Mouse (Mus musculus) layer of hippocampus, adult 11-12 months (tissue): ENCODE results near the gene Ndufaf4.
A peak's percentile ranks its signal among the peaks of the same experiment; 100 is the strongest.
"Not testable (repeated sequence)": the region's sequence is repeated elsewhere in the genome, so short reads cannot be mapped to it uniquely, and the experiment has no call there.

Experiments
- DNase-seq: peaks from one replicate; pipeline ENCODE4 v3.0.0; 2022; ENCODE audit warnings: low spot score

Ndufaf4 gene

GRCm38 (mm10) chr4:24897851-24898515, at the start of gene Ndufaf4:
Ndufaf4 (plus strand) TSS chr4:24898083.
- peak; percentile 97 for DNase-seq

DNA sequence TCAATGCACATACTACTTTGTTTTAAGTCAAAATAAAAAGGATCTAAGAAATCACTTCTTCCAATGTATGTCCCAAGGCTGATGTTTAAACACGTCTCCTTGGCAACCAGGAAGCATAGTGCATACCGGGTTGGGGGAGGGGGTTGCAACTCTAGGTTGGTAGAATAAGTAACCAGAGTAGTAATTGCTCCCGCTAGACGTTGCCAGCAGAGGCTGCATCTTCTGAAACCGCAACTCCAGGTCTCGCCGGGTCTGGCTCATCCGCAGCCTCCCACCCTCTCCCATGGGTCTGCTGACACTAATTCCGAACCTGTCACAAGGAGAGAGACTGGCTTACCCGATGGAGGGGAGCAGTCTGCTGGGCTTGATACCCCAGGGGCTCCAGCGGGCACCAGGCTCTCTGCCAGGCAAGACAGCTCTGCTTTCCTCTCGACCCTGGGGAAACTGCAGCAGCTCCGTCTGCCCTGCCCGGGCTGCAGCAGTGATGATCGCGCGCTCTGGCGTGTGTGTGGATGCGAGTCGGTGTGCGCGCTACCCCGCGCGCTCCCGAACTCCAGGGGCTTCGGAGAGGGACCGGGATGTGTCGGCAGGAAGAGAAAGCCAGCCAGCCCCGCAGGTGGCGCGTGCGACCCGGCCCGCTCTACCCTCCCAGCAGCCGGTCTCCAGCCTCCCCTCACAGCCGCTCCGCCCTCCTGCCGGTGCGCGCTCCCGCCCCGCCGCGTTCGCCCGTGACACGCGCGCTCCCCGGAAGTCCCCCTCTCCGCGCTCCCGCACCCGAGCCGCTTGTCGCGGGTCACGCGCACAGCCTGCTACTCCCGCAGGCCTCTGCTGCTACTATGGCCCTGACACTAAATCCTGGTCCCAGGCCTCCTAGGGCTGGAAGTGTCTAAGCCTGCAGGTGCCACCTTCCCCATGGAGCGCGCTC, 47.2 kb upstream of the Ndufaf4 start, which contains the start of gene Klhl32:
TSS of gene Klhl32 (minus strand) at position 724 of the 925 bp plus-strand sequence.
- peak; percentile 78 for DNase-seq

- no peak for DNase-seq
Observed at GRCm38 (mm10) chr4:24865691-24866090, 32.2 kb upstream of the Ndufaf4 start.

- no peak for DNase-seq
Observed at GRCm38 (mm10) chr4:24869230-24869629, 28.7 kb upstream of the Ndufaf4 start.

- not testable (repeated sequence) for DNase-seq
Observed at GRCm38 (mm10) chr4:24889386-24889785, 8.5 kb upstream of the Ndufaf4 start.

DNA sequence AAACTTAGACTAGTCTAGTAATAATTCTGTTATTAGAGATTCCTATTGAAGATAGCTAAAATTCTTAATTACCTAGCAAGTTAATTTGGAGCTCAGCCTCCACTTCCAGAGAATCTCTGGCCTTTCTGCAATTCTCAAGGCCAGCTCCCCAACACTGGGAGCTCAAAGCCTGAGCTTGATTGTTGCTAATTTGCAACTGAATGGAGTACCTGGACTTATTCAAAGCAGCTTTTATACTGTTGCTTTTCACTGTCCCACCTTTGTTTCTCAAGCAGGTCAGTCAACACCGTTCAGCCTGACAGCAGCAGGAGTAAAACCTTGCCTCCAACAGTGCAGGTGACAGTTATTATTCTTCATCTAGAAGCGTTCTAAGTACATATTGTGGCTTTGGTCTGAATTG, 5.6 kb upstream of the Ndufaf4 start:
- not testable (repeated sequence) for DNase-seq

DNA sequence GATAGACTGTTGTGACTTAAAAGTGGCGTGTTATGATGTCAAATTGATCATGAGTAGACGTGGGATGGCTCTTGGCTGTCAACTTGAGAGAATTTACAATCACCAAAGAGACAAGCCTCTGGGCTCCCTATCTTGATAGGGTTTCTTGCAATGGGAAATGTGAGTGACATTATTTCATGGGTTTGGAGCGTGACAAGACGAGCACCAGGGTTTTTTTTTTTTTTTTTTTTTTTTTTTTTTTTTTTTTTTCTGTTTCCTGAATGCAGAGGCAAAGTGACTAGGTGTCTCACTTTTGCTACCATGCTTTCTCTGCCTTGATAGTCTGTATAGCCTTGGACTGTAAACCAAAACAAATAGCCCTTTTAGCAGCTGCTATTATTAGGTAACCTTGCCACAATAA, 3.3 kb upstream of the Ndufaf4 start:
- DNase-seq, result no peak

DNA sequence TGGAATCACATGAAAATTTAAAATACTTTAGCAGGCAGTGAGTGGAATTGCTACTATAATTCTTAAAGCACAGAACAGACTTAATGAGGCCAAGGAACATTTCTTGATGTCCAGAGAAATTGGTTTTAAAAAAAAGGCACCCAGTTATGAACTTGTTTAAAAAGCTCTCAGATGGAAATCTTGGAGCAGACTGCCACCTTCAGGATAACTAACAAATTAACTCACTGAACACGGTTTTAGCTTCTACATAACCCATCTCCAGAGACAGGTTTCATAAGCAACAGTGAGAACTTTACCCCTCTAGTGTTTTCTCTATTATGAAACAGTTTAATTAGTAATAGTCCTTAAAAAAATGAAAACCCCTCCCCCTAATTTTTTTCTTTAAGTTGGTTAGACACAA, 1.1 kb upstream of the Ndufaf4 start:
- peak; percentile 34 for DNase-seq

DNA sequence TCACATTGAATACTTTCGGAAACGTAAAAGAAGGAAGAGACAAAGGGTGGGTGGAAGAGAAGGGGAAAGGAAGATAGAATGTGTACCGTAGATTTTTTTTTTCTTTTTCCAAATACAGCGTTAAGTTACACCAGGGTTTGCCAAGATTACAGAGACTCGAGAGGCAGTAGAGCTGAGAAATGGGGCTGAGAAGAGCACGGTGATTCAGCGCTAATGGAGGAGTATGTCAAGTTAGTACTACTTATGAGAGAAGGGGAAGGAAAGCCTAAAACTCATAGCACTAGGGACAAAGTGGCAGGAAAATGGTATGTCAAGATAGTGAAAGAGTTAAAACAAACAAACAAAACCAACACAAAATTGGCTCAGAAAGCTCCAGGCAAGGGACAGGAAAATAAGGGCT, 532 bp upstream of the Ndufaf4 start:
- no peak for DNase-seq

- no peak for DNase-seq
Observed at GRCm38 (mm10) chr4:24898636-24899035, 753 bp downstream of the Ndufaf4 start.

GRCm38 (mm10) chr4:24899146-24899545, 1.3 kb downstream of the Ndufaf4 start:
- no peak for DNase-seq

DNA sequence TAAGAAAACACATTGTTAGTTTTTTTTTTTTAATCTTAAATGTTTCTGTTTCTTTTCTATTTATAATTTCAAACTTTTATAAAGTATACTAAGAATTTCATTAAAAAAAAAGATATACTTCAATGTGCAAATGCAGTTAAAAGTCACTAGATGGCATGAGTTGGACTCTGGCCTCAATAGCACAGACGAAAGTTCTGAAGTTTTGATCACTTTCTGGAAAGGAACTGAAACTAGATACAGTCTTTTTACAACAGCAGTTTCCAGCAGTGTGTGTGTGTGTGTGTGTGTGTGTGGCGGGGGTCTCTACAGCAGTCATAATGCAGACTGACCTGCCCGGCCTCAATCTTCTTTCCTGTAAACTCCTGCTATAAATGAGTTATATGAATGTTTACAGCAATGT, 9.9 kb downstream of the Ndufaf4 start:
- no peak for DNase-seq

DNA sequence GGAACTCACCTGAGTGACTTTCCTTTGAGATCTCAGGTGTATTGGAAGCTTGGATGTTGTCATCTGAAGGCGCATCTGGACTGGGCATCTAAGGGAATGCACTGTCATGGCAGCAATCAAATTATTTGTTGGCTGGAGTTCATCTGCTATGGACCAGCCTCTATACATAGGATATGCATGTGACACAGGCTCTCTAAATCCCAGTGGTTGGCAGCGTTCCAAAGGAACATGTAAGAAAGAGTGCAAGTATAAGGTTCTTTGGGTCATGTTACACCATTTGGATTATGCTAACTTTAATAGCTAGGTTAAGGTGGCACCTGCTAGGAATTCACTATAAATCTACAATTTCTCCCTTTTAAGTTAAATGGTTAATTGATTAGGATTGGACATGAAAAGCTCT, 17.7 kb downstream of the Ndufaf4 start:
- no peak for DNase-seq

- DNase-seq, result no peak
Observed at GRCm38 (mm10) chr4:24920006-24920577, 22.2 kb downstream of the Ndufaf4 start.

GRCm38 (mm10) chr4:24924726-24925125, 26.8 kb downstream of the Ndufaf4 start:
- DNase-seq, result no peak

DNA sequence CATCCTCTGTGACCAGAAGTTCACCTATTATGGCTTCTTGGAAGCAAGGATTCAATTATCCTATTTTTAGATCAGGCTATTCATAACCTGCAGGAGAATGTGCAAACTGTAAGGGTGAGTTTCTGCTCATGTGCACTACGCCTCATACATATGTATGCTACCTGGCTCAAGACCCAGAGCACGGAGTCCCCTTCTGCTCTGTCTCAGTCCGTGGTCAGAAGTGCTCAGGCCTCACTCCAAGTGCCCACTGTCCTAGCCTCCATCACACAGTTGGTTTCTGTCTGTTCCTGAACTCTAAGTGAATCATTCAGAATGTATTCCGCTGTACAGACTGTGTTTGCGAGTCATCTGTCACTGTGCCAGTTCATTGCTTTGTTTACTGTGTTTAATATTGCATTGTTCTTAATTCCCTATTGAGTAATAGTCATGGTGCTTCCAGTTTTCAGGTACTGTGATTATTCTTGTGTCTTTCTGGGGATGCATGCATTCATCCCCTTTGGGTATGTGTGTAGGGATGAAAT, 30.4 kb downstream of the Ndufaf4 start:
- no peak for DNase-seq

DNA sequence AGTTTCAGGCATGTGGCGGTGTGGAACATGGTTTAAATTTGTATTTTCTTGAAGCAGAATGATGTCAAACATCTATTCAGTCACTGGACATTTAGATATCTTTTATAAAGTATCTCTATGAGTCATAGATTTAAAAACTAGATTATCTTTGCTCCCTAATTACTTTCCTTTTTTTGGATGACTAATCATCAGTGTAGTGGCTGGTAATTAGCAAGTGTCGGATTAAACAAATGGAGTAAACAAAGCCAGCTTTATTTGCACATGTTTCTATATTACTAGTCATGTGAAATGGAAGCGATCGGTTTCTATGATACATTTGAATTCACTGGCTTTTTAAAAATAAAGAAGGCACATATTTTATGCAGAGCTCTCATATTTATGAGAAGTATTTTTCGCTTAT, 31.0 kb downstream of the Ndufaf4 start:
- DNase-seq, result no peak

DNA sequence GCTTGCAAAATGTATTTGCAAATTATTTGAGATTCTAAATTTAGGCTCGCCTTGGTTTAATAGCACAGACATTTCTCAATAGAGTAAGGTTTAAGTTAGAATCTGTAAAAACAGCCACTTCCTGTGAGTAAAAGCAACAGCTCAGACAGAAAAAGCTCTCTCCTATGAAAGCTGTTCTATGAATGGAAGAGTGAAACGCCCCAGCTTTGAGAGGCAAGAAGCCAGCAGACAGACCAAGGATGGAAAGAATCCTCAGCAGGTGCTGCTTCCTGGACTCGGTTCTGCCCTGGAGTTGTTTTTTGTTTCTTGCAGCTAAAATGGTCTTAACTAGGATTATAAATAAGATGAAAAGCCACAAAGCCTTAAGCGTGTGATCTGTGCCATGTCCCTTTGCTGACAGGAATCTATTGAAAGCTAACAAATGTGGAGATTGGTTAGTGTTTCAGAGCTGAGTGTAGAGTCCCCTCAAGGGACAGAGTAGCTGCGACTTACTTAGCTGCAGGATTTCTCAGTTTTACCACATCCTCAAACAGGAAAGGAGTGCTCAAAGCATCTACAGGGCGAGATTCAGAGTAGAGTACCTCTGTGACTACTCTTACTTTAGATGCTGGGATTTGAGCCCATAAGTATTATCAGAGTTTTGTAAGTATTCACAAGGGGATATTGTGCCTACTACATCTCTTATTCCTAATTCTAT, 45.0 kb downstream of the Ndufaf4 start:
- no peak for DNase-seq
